In genomic region chr8:11310049-11310448, GRCm38 (mm10) we compare ENCODE assay signal across 11 mouse cellular contexts. TPM values are rescaled to one million over a fixed set of nuclear protein-coding genes. Genes with fewer than 3 reads are reported as not detected.
DNase-seq lines count a peak whose midpoint lies in the region; ATAC-seq lines count a peak whose summit lies in the region.
"Had no signal": no experiment of that assay in that cellular context is flagged by ENCODE, and none has a peak within 500 bp of the region (broad histone marks: within the 10 kb centered on the region; RNA-seq: fewer than 3 reads in every experiment).

No protein-coding gene starts in this region.

- 77% methylated on average over 2 of the region's 2 CpGs for WGBS in forebrain, embryonic 10.5 days
- 69% methylated on average over 2 of the region's 2 CpGs for WGBS in forebrain, embryonic 12.5 days
- WGBS in kidney, embryonic 16.5 days, result 42% methylated on average over 2 of the region's 2 CpGs
- WGBS in hindbrain, embryonic 14.5 days, result 56% methylated on average over 2 of the region's 2 CpGs
- WGBS in neural tube, embryonic 13.5 days, result 60% methylated on average over 2 of the region's 2 CpGs

- no peak for DNase-seq in forebrain, embryonic 10.5 days (ENCODE audit: extremely low spot score, low spot score)
- DNase-seq in kidney, adult 9 months, result no peak
- DNase-seq in hindbrain, embryonic 14.5 days (ENCODE audit: low spot score), result no peak
- DNase-seq in urinary bladder, adult 2 months (ENCODE audit: low spot score), result no peak
- DNase-seq in left cerebral cortex, postnatal 14 days (ENCODE audit: low spot score in 2 of 2), result no peak
- DNase-seq: gastrocnemius, postnatal 25 days; lung, postnatal 14 days had no signal

- H3K9me3 ChIP-seq in forebrain, embryonic 10.5 days, result no peaks in the 10 kb centered on the region
- H3K9me3 ChIP-seq in forebrain, embryonic 12.5 days, result no peaks in the 10 kb centered on the region
- no peaks in the 10 kb centered on the region for H3K9me3 ChIP-seq in kidney, embryonic 16.5 days (ENCODE audit: low read length)
- no peaks in the 10 kb centered on the region for H3K9me3 ChIP-seq in hindbrain, embryonic 14.5 days (ENCODE audit: control insufficient read depth, low read length)
- no peaks in the 10 kb centered on the region for H3K9me3 ChIP-seq in neural tube, embryonic 13.5 days

- peaks cover 81% of the 10 kb centered on the region for H3K27me3 ChIP-seq in forebrain, embryonic 10.5 days (ENCODE audit: poor library complexity, severe bottlenecking)
- peaks cover 61% of the 10 kb centered on the region for H3K27me3 ChIP-seq in forebrain, embryonic 12.5 days
- no peaks in the 10 kb centered on the region for H3K27me3 ChIP-seq in kidney, embryonic 16.5 days (ENCODE audit: insufficient read depth, low read length)
- H3K27me3 ChIP-seq in hindbrain, embryonic 14.5 days (ENCODE audit: control insufficient read depth, insufficient read depth, low read length), result peaks cover 64% of the 10 kb centered on the region
- peaks cover 70% of the 10 kb centered on the region for H3K27me3 ChIP-seq in neural tube, embryonic 13.5 days

- peaks cover 72% of the 10 kb centered on the region for H3K4me1 ChIP-seq in forebrain, embryonic 10.5 days
- H3K4me1 ChIP-seq in forebrain, embryonic 12.5 days, result peaks cover 37% of the 10 kb centered on the region
- peaks cover 70% of the 10 kb centered on the region for H3K4me1 ChIP-seq in kidney, embryonic 16.5 days (ENCODE audit: insufficient read depth, low read length)
- H3K4me1 ChIP-seq in hindbrain, embryonic 14.5 days (replicated peaks; ENCODE audit: control insufficient read depth, insufficient read depth, low read length), result peaks cover 11% of the 10 kb centered on the region
- peaks cover 45% of the 10 kb centered on the region for H3K4me1 ChIP-seq in neural tube, embryonic 13.5 days (replicated peaks)

- H3K27ac ChIP-seq in forebrain, embryonic 10.5 days, result no peak overlapping the region
- no peak overlapping the region for H3K27ac ChIP-seq in forebrain, embryonic 12.5 days
- H3K27ac ChIP-seq in kidney, embryonic 16.5 days (ENCODE audit: low read length), result peak overlapping the region; percentile 97
- H3K27ac ChIP-seq in hindbrain, embryonic 14.5 days, result no peak overlapping the region
- no peak overlapping the region for H3K27ac ChIP-seq in neural tube, embryonic 13.5 days (replicated peaks)
- H3K27ac ChIP-seq: left cerebral cortex, adult 2 months had no signal

- peaks cover 12% of the 10 kb centered on the region for H3K36me3 ChIP-seq in forebrain, embryonic 10.5 days (replicated peaks)
- H3K36me3 ChIP-seq in forebrain, embryonic 12.5 days (replicated peaks), result no peaks in the 10 kb centered on the region
- H3K36me3 ChIP-seq in kidney, embryonic 16.5 days (ENCODE audit: insufficient read depth, low read length), result 0 out of 2 replicates have a peak, but pooled peaks cover 6% of the 10 kb centered on the region
- H3K36me3 ChIP-seq in hindbrain, embryonic 14.5 days (replicated peaks; ENCODE audit: control insufficient read depth, insufficient read depth), result no peaks in the 10 kb centered on the region
- H3K36me3 ChIP-seq in neural tube, embryonic 13.5 days, result no peaks in the 10 kb centered on the region

- H3K4me3 ChIP-seq in forebrain, embryonic 10.5 days, result peak overlapping the region; percentile 26
- no peak overlapping the region for H3K4me3 ChIP-seq in forebrain, embryonic 12.5 days (replicated peaks)
- H3K4me3 ChIP-seq in kidney, embryonic 16.5 days (ENCODE audit: low read length), result peak overlapping the region; percentile 99
- H3K4me3 ChIP-seq in hindbrain, embryonic 14.5 days (replicated peaks; ENCODE audit: low read length), result 0 out of 2 replicates have a peak overlapping the region, but pooled peaks have one; percentile 62
- H3K4me3 ChIP-seq in neural tube, embryonic 13.5 days, result peak overlapping the region; percentile 57
- H3K4me3 ChIP-seq: left cerebral cortex, adult 2 months had no signal

- no peak overlapping the region for H3K9ac ChIP-seq in forebrain, embryonic 12.5 days
- H3K9ac ChIP-seq in kidney, embryonic 16.5 days (replicated peaks; ENCODE audit: low read length), result peak overlapping the region; percentile 100
- no peak overlapping the region for H3K9ac ChIP-seq in hindbrain, embryonic 14.5 days
- H3K9ac ChIP-seq in neural tube, embryonic 13.5 days, result 0 out of 2 replicates have a peak overlapping the region, but pooled peaks have one; percentile 22

- intact Hi-C loops in left cerebral cortex, postnatal 14 days (cut with DNase I), result loop anchor here (5.0 kb wide), 3 partner anchors 43 to 82 kb away; no protein-coding TSS in a partner anchor

- ATAC-seq in forebrain, embryonic 12.5 days (ENCODE audit: low FRiP score), result no peak
- no peak for ATAC-seq in kidney, embryonic 16.5 days (ENCODE audit: low FRiP score, low TSS enrichment)
- ATAC-seq in hindbrain, embryonic 14.5 days (ENCODE audit: low FRiP score), result no peak
- ATAC-seq in neural tube, embryonic 13.5 days (ENCODE audit: low read depth), result no peak

- H3K4me2 ChIP-seq in forebrain, embryonic 12.5 days, result no peak overlapping the region
- H3K4me2 ChIP-seq in kidney, embryonic 16.5 days (replicated peaks; ENCODE audit: low read depth, low read length), result peak overlapping the region; percentile 92
- H3K4me2 ChIP-seq in hindbrain, embryonic 14.5 days (replicated peaks), result peak overlapping the region; percentile 33
- peak overlapping the region; percentile 80 for H3K4me2 ChIP-seq in neural tube, embryonic 13.5 days

RNA-seq across cellular contexts. Expression of gene Col4a2, which starts 2.6 kb away (rescaled TPM):
- polyA plus RNA-seq in forebrain, embryonic 10.5 days (2016; fragmentation: Nextera tagmentation; extraction: Ambion mirVana), result 47.1 and 49.4 TPM in 2 replicates
- 50.0 and 51.3 TPM in 2 replicates for polyA plus RNA-seq in forebrain, embryonic 12.5 days (2016; fragmentation: Nextera tagmentation; extraction: Ambion mirVana)
- polyA plus RNA-seq in kidney, embryonic 16.5 days (2015; fragmentation: Nextera tagmentation; extraction: Ambion mirVana), result 121 and 126 TPM in 2 replicates
- 41.6 and 46.4 TPM in 2 replicates for polyA plus RNA-seq in hindbrain, embryonic 14.5 days (2014; fragmentation: Nextera tagmentation; extraction: Ambion mirVana)
- 47.5 and 52.5 TPM in 2 replicates for polyA plus RNA-seq in neural tube, embryonic 13.5 days (2015; fragmentation: Nextera tagmentation; extraction: Ambion mirVana)
- 109 and 190 TPM in 2 replicates for polyA plus RNA-seq in urinary bladder, adult 2 months (2012; rRNA removed)
- 10 to 100 TPM; 72.4 to 78.6 TPM for total RNA-seq in left cerebral cortex, postnatal 14 days (2021)

RNA-seq across cellular contexts. Expression of gene Col4a1, which starts 2.6 kb away (rescaled TPM):
- 123 and 129 TPM in 2 replicates for polyA plus RNA-seq in forebrain, embryonic 10.5 days (2016; fragmentation: Nextera tagmentation; extraction: Ambion mirVana)
- polyA plus RNA-seq in forebrain, embryonic 12.5 days (2016; fragmentation: Nextera tagmentation; extraction: Ambion mirVana), result 100 and 102 TPM in 2 replicates
- 382 and 440 TPM in 2 replicates for polyA plus RNA-seq in kidney, embryonic 16.5 days (2015; fragmentation: Nextera tagmentation; extraction: Ambion mirVana)
- polyA plus RNA-seq in hindbrain, embryonic 14.5 days (2014; fragmentation: Nextera tagmentation; extraction: Ambion mirVana), result 121 and 135 TPM in 2 replicates
- 101 and 108 TPM in 2 replicates for polyA plus RNA-seq in neural tube, embryonic 13.5 days (2015; fragmentation: Nextera tagmentation; extraction: Ambion mirVana)
- 261 and 385 TPM in 2 replicates for polyA plus RNA-seq in urinary bladder, adult 2 months (2012; rRNA removed)
- 100 to 1,000 TPM; 108 to 118 TPM for total RNA-seq in left cerebral cortex, postnatal 14 days (2021)

Comparison
In these comparisons a context has a peak if more than half of its experiments do, and no peak if none do; other contexts are left out.
1. H3K9ac ChIP-seq: peak in kidney, embryonic 16.5 days (single experiment) and neural tube, embryonic 13.5 days (single experiment); none in forebrain, embryonic 12.5 days (single experiment) and hindbrain, embryonic 14.5 days (single experiment).